8 mouse cellular contexts compared by ENCODE assay signal in genomic region chr15:97668158-97668877, GRCm38 (mm10). TPM values are rescaled to one million over a fixed set of nuclear protein-coding genes. Genes with fewer than 3 reads are reported as not detected.
A peak's percentile ranks its signal among the peaks of the same experiment; 100 is the strongest.
DNase-seq lines count a peak whose midpoint lies in the region; ATAC-seq and TF ChIP-seq lines count a peak whose summit lies in the region.
"Not testable (repeated sequence)": the region's sequence is repeated elsewhere in the genome, so short reads cannot be mapped to it uniquely, and the experiment has no call there.

No protein-coding gene starts in this region.

- not testable (repeated sequence) for ATAC-seq in forebrain, postnatal 0 days; hindbrain, postnatal 0 days; liver, embryonic 12.5 days; midbrain, embryonic 13.5 days

- H3K9me3 ChIP-seq in MEL (replicated peaks; ENCODE audit: insufficient read depth, low read length); embryonic facial prominence, embryonic 10.5 days; forebrain, postnatal 0 days (ENCODE audit: low read length); hindbrain, postnatal 0 days (ENCODE audit: low read length); liver, embryonic 12.5 days (replicated peaks); midbrain, embryonic 13.5 days: not testable (repeated sequence)

- H3K27ac ChIP-seq in MEL (ENCODE audit: control insufficient read depth, low read depth, low read length) = peak overlapping the region; percentile 66
- H3K27ac ChIP-seq in embryonic facial prominence, embryonic 10.5 days (replicated peaks) = peak overlapping the region; percentile 67; the same call in 1 of the 2 replicates
- 0 out of 2 replicates have a peak overlapping the region, but pooled peaks have one; percentile 24 for H3K27ac ChIP-seq in forebrain, postnatal 0 days (ENCODE audit: low read depth, low read length)
- peak overlapping the region; percentile 32; the same call in 1 of the 2 replicates for H3K27ac ChIP-seq in hindbrain, postnatal 0 days
- not testable (repeated sequence) for H3K27ac ChIP-seq in liver, embryonic 12.5 days
- H3K27ac ChIP-seq in midbrain, embryonic 13.5 days = peak overlapping the region; percentile 37

- peak in 1 of 2 experiments; percentile 54; a peak in 1 of 4 replicates for TF ChIP-seq POLR2A in MEL (IDR thresholded peaks at IDR 0.05; ENCODE audit: control insufficient read depth in 1 of 2, insufficient read depth in 1 of 2, low read depth in 1 of 2, low read length in 2 of 2, poor library complexity in 1 of 2)

- H3K36me3 ChIP-seq in MEL (ENCODE audit: control insufficient read depth in 1 of 2, insufficient read depth in 2 of 2, low read length in 2 of 2) = peaks cover 0 to 21% of the 10 kb centered on the region in 2 experiments; a peak in 2 of 4 replicates
- H3K36me3 ChIP-seq in embryonic facial prominence, embryonic 10.5 days (replicated peaks) = peaks cover 23% of the 10 kb centered on the region
- not testable (repeated sequence) for H3K36me3 ChIP-seq in forebrain, postnatal 0 days (ENCODE audit: insufficient read depth); hindbrain, postnatal 0 days (ENCODE audit: insufficient read depth, low read length); liver, embryonic 12.5 days; midbrain, embryonic 13.5 days

- not testable (repeated sequence) for TF ChIP-seq EP300 in MEL (IDR thresholded peaks at IDR 0.05; ENCODE audit: low read depth in 1 of 2, low read length in 2 of 2)

- not testable (repeated sequence) for TF ChIP-seq CTCF in MEL (IDR thresholded peaks at IDR 0.05 in 2 of 3, conservative IDR thresholded peaks at IDR 0.05 in 1 of 3; ENCODE audit: control insufficient read depth in 1 of 3, insufficient read depth in 1 of 3, low read depth in 2 of 3, low read length in 3 of 3, poor library complexity in 1 of 3, severe bottlenecking in 1 of 3); forebrain, postnatal 0 days (IDR thresholded peaks at IDR 0.05; ENCODE audit: low read depth); hindbrain, postnatal 0 days (IDR thresholded peaks at IDR 0.05; ENCODE audit: low read depth)

- H3K4me2 ChIP-seq in forebrain, postnatal 0 days (ENCODE audit: low read depth); hindbrain, postnatal 0 days (ENCODE audit: low read depth, low read length); midbrain, embryonic 13.5 days (replicated peaks): not testable (repeated sequence)
- peak overlapping the region; percentile 4 for H3K4me2 ChIP-seq in liver, embryonic 12.5 days

- H3K9ac ChIP-seq in MEL (ENCODE audit: control insufficient read depth, low read depth, low read length, poor library complexity, severe bottlenecking) = peak overlapping the region; percentile 66
- not testable (repeated sequence) for H3K9ac ChIP-seq in forebrain, postnatal 0 days; hindbrain, postnatal 0 days (replicated peaks; ENCODE audit: low read length); liver, embryonic 12.5 days; midbrain, embryonic 13.5 days (replicated peaks)

- not testable (repeated sequence) for H3K27me3 ChIP-seq in MEL (ENCODE audit: control insufficient read depth in 1 of 2, insufficient read depth in 2 of 2, low read length in 2 of 2); embryonic facial prominence, embryonic 10.5 days (replicated peaks; ENCODE audit: low read depth, poor library complexity, severe bottlenecking); forebrain, postnatal 0 days (ENCODE audit: insufficient read depth, low read length); hindbrain, postnatal 0 days (ENCODE audit: insufficient read depth, low read length); liver, embryonic 12.5 days (replicated peaks); midbrain, embryonic 13.5 days

- WGBS in embryonic facial prominence, embryonic 10.5 days = 74% methylated on average over 17 of the region's 17 CpGs
- 67% methylated on average over 17 of the region's 17 CpGs for WGBS in forebrain, postnatal 0 days
- 70% methylated on average over 16 of the region's 17 CpGs for WGBS in hindbrain, postnatal 0 days
- 58% methylated on average over 17 of the region's 17 CpGs for WGBS in liver, embryonic 12.5 days (ENCODE audit: insufficient replicate concordance)
- WGBS in midbrain, embryonic 13.5 days = 60% methylated on average over 17 of the region's 17 CpGs

- H3K79me2 ChIP-seq in MEL (ENCODE audit: control insufficient read depth, insufficient read depth, low read length, poor library complexity) = not testable (repeated sequence)

- TF ChIP-seq RAD21 in MEL (IDR thresholded peaks at IDR 0.05; ENCODE audit: low read depth, low read length) = not testable (repeated sequence)

- DNase-seq in CD4-positive, CD25-positive, alpha-beta regulatory T cell, adult 2 months (ENCODE audit: low read depth, low spot score) = peak; percentile 28
- DNase-seq in MEL (ENCODE audit: low read depth, low spot score) = peak; percentile 81
- not testable (repeated sequence) for DNase-seq in embryonic facial prominence, embryonic 10.5 days (ENCODE audit: low spot score); forebrain, postnatal 0 days; hindbrain, postnatal 0 days (ENCODE audit: low spot score)
- DNase-seq in thymus, postnatal 14 days = peak; percentile 14

- H3K4me3 ChIP-seq in MEL (ENCODE audit: control insufficient read depth in 1 of 2, insufficient read depth in 1 of 2, low read depth in 2 of 2, low read length in 2 of 2) = peak overlapping the region; percentile 53 to 67
- H3K4me3 ChIP-seq in embryonic facial prominence, embryonic 10.5 days; forebrain, postnatal 0 days (ENCODE audit: low read depth, low read length); hindbrain, postnatal 0 days (ENCODE audit: low read length); liver, embryonic 12.5 days; midbrain, embryonic 13.5 days (replicated peaks): not testable (repeated sequence)

- H3K4me1 ChIP-seq in MEL (ENCODE audit: control insufficient read depth in 1 of 2, insufficient read depth in 2 of 2, low read length in 2 of 2) = peaks cover 12 to 24% of the 10 kb centered on the region in 2 experiments; a peak in 3 of 4 replicates
- H3K4me1 ChIP-seq in embryonic facial prominence, embryonic 10.5 days = peaks cover 12% of the 10 kb centered on the region
- peaks cover 23% of the 10 kb centered on the region for H3K4me1 ChIP-seq in forebrain, postnatal 0 days (ENCODE audit: insufficient read depth)
- peaks cover 18% of the 10 kb centered on the region for H3K4me1 ChIP-seq in hindbrain, postnatal 0 days (ENCODE audit: insufficient read depth, low read length)
- peaks cover 13% of the 10 kb centered on the region; the same call in 1 of the 2 replicates for H3K4me1 ChIP-seq in liver, embryonic 12.5 days
- peaks cover 18% of the 10 kb centered on the region for H3K4me1 ChIP-seq in midbrain, embryonic 13.5 days (replicated peaks)

TF ChIP-seq in MEL, 35 proteins besides CTCF, POLR2A, EP300 and RAD21:
- TF ChIP-seq TBP (IDR thresholded peaks at IDR 0.05; ENCODE audit: low read depth, low read length) (peak; percentile 59; the same call in 1 of the 2 replicates), MAZ (IDR thresholded peaks at IDR 0.05; ENCODE audit: low read depth, low read length) (peak; percentile 37; the same call in 1 of the 2 replicates), E2F4 (IDR thresholded peaks at IDR 0.05; ENCODE audit: borderline replicate concordance, low read depth, low read length) (peak; percentile 67; the same call in 1 of the 2 replicates), HCFC1 (IDR thresholded peaks at IDR 0.05; ENCODE audit: low read depth, low read length) (0 out of 2 replicates have a peak, but pooled peaks have one; percentile 4), NELFE (IDR thresholded peaks at IDR 0.05; ENCODE audit: low read depth, low read length) (peak; percentile 34; the same call in 1 of the 2 replicates)

RNA-seq across cellular contexts. Expression of gene Rpap3, which starts 37.3 kb away (rescaled TPM):
- total RNA-seq in MEL (2012; rRNA removed) = 84.4 and 85.7 TPM in 2 replicates
- polyA plus RNA-seq in MEL (2012; ENCODE audit: insufficient read depth in 1 of 2, insufficient read length in 2 of 2, low read depth in 1 of 2, low replicate concordance in 2 of 2, missing spikeins in 1 of 2) = 10 to 100 TPM; 85.7 to 98.4 TPM
- 38.8 and 40.2 TPM in 2 replicates for polyA plus RNA-seq in embryonic facial prominence, embryonic 10.5 days (2016; fragmentation: Nextera tagmentation; extraction: Ambion mirVana)
- 39.6 and 45.5 TPM in 2 replicates for total RNA-seq in forebrain, postnatal 0 days (2014; rRNA removed)
- 45.6 and 47.7 TPM in 2 replicates for polyA plus RNA-seq in forebrain, postnatal 0 days (2015; fragmentation: Nextera tagmentation; extraction: Ambion mirVana)
- total RNA-seq in hindbrain, postnatal 0 days (2014; rRNA removed) = 14.1 and 19.2 TPM in 2 replicates
- polyA plus RNA-seq in hindbrain, postnatal 0 days (2015; fragmentation: Nextera tagmentation; extraction: Ambion mirVana) = 38.1 and 41.6 TPM in 2 replicates
- polyA plus RNA-seq in liver, embryonic 12.5 days (2016; fragmentation: Nextera tagmentation; extraction: Ambion mirVana) = 19.5 and 20.0 TPM in 2 replicates
- polyA plus RNA-seq in midbrain, embryonic 13.5 days (2015; fragmentation: Nextera tagmentation; extraction: Ambion mirVana) = 32.8 and 37.0 TPM in 2 replicates
